Mouse (Mus musculus) cerebellum, postnatal 25 days (tissue): Measurements from ENCODE around the gene Baz2b.

Experiments
- DNase-seq, 2 experiments: peaks; one replicate each; pipeline ENCODE4 v3.0.0; 2021; ENCODE audit warnings: mixed read lengths in 2 of 2

The Baz2b gene

GRCm38 (mm10) chr2:60209703-60210651 lies at the start of gene Baz2b, which contains the start of gene March7:
Gene Baz2b (minus strand): TSS chr2:60209839.
Gene March7 (plus strand): TSS chr2:60209887.
- peak; percentile 90 to 96 for DNase-seq

DNA sequence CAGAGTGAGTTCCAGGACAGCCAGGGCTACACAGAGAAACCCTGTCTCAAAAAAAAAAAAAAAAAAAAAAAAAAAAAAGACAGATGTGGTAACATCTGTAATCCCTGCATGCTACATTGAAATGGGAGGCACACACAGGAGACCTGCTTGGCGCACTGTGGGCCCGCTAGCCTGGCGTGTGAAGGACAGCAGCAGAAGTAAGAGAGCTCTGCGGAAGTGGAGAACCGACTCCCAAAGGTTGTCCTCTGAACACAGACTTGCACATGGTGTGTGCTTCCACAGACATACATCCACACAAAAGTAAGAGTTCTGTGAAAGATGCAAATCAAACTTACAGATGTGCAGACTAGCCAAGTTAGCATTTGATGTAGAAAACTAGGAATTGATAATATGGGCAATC lies 49.5 kb upstream of the Baz2b start:
- DNase-seq, result no peak

GRCm38 (mm10) chr2:60256751-60257150 lies 47.1 kb upstream of the Baz2b start:
- no peak for DNase-seq

DNA sequence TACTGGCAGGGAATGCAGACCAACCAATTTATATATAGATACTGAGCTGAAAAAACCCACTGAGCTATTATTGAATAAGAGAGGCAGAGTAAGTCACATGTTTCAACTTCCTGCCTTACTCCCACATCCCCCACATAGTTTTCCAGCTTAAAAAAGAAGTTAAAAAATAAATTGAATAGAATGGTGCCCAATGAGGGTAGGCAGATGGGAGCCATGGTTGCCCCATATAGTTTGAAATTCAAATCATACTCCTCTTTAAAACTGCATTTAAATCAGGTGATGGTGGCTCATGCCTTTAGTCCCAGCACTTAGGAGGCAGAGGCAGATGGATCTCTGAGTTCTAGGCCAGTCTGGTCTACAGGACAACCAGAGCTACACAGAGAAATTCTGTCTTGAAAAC lies 43.9 kb upstream of the Baz2b start:
- DNase-seq, result no peak

- DNase-seq, result no peak
Measured at GRCm38 (mm10) chr2:60252782-60253181, 43.1 kb upstream of the Baz2b start.

DNA sequence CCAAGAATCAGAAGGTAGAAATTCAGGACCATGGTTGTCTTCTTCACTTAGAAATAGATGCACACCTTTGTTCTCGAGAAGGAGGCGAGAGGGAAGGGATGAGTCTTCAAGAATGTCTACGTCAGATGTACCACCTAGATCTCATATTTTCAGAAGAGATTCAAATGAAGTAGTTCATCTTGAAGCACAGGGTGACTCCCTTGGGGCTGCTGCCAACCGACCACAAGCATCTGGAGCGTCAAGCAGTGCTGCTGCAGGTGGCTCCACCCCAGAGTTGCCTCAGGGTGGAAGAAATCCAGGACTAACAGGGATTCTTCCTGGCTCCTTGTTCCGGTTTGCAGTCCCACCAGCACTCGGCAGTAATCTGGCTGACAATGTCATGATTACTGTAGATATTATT lies 24.9 kb upstream of the Baz2b start:
- no peak for DNase-seq

- no peak for DNase-seq
Measured at GRCm38 (mm10) chr2:60233147-60233546, 23.5 kb upstream of the Baz2b start.

GRCm38 (mm10) chr2:60230361-60230760 lies 20.7 kb upstream of the Baz2b start:
- no peak for DNase-seq

- DNase-seq, result no peak
Measured at GRCm38 (mm10) chr2:60228470-60228869, 18.8 kb upstream of the Baz2b start.

GRCm38 (mm10) chr2:60223489-60223888 lies 13.8 kb upstream of the Baz2b start:
- no peak for DNase-seq

- DNase-seq, result no peak
Measured at GRCm38 (mm10) chr2:60221954-60222353, 12.3 kb upstream of the Baz2b start.

DNA sequence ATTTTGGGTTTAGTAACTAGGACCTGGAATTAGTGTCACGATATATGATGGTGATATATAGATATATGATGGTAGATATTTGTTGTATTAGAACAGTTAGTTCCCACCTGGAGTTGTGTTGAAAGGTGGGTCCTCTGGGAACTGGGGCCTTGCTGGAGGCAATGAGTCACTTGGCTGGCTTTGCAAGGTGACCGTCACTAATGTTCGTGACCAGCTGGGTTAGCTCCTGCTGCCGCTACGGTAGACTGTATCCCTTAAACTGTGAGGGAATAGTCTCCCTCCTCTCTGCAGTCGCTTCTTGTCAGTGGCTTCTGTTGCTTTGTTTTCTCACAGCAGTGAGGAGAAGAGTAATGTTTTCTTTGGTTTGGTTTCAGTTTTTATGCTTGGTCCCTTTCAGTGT lies 11.6 kb upstream of the Baz2b start:
- peak; percentile 37 to 64 for DNase-seq

DNA sequence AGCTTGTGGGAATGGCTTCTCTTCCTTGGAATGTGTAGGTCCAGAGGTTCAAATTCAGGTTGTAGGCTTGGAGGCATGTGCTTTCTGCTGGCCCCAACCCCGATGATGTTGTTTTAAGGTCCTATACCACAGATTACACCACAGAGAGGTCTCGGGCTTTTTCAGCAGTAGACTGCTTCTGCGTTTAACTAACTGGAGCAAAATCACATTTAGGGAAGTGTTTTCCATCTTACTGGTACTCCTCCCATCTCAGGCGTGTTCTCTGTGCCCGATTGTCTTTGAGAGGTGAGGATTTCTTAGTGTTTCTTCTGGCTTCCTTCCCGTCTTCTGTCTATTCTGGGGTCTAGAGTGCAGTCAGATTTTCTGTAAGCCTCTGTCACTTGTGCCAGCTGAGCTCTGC lies 8.0 kb upstream of the Baz2b start:
- DNase-seq, result no peak

DNA sequence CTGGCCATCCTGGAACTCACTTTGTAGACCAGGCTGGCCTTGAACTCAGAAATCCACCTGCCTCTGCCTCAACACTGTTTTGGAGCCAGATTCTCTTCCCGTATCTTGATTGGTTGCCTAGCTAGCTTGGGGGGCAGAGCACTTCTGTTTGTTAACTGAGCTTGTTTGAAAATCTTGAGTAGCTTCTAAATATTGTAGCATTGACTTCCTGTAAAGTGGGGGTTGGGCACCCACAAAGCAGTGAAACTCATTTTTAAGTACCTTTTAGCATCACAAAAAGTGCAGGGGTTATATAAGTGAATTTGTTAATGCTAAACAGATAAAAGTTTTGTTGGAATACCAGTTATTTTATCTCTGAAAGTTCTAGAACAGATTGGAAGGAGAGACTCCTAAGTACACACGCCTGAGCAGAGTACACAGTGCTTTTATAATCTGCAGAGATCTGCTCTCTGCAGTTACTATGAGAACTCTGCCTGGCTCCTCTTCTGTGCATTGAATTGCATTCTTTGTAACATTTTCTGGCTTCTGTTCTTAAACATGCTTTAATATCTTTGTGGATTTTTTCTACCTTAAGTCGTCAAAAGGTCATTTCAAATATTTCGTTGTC lies 7.0 kb upstream of the Baz2b start:
- DNase-seq, result no peak

DNA sequence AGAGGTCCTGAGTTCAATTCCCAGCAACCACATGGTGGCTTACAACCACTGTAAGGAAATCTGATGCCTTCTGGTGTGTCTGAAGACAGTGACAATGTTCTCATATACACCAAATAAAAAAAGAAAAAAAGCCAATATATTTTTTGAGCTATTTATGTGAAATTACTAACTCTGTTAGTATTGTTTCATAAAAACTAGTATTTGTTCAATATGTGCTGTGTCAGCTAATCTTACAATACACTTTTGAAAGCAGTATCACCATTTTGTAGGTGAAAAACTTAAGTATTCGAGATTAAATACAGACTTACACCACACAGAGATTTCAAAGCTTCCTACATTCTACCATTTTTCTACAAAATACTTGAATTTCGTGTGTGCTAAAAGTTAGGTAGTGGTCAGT lies 5.0 kb upstream of the Baz2b start:
- DNase-seq, result no peak

DNA sequence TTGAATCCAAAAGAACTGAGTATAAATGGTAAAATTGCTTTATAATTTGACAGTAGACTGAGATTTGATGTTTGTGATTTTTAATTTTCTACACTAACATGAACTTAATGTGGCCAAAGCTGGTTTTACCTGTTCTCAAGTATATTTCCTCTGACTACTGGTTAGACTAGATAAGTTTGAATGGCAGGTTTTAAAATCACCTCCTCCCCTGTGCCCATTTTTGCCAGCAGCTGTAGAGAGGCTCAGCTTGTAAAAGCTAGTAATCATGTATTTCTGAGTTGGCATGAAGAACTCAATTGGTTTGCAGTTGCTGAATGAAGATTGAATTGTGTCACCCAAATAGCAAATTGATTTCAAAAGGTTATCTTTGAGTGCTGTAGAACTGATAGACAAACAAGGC lies 2.8 kb upstream of the Baz2b start:
- DNase-seq, result no peak

DNA sequence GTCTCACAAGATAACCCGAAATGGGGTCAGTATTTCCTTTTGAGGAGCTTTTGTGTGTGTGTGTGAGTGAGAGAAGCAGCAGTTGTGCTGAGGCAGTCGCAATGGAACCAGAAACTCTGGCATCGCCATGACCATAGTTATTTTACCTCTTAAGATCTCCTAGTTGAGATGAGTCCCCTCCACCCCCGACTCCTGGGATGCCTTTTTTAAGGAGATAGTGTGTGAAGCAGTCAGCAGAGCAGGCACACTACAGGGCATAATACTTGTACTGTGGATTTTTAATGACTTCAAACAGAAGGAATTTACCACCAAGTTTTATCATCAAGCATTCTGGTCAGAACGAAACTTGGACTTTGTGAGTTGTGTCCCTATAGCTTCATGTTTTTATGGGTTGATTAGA lies 1.2 kb upstream of the Baz2b start:
- no peak for DNase-seq

- peak in 1 of 2 experiments; percentile 71 for DNase-seq
Measured at GRCm38 (mm10) chr2:60209122-60209611, 472 bp downstream of the Baz2b start.

GRCm38 (mm10) chr2:60205795-60206194 lies 3.8 kb downstream of the Baz2b start:
- DNase-seq, result no peak

GRCm38 (mm10) chr2:60204162-60204561 lies 5.5 kb downstream of the Baz2b start:
- DNase-seq, result no peak

- no peak for DNase-seq
Measured at GRCm38 (mm10) chr2:60203733-60204132, 5.9 kb downstream of the Baz2b start.

- no peak for DNase-seq
Measured at GRCm38 (mm10) chr2:60202900-60203530, 6.6 kb downstream of the Baz2b start.

GRCm38 (mm10) chr2:60200667-60201066 lies 9.0 kb downstream of the Baz2b start:
- DNase-seq, result peak; percentile 31 to 59
